Mouse (Mus musculus) mesoderm, embryonic 11.5 days (tissue): ENCODE results near the gene Unc119.

Experiments
- DNase-seq: peaks from one replicate; pipeline ENCODE4 v3.0.0-alpha.2; 2012; ENCODE audit warnings: low read depth, low spot score

Gene Unc119

DNA sequence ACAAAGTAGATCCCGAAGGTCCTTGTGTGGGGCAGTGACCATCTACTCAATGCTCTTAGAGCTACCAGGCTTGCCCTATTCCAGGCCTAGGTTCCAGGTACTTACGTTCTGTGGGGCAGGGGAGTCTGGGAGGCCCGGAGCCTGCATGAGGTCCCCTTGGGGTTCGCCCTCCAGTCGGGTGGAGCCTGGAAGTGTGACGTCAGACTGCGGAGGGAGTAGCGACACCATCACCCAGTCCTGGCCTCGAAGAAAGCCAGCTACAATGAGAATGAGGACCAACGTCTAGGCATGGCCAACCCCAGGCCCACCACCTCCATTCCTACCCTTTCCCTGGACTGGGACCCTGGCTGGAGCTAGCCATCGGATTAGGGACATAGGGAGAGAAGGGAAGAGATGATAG is 28.4 kb downstream of the Unc119 start:
- no peak for DNase-seq

DNA sequence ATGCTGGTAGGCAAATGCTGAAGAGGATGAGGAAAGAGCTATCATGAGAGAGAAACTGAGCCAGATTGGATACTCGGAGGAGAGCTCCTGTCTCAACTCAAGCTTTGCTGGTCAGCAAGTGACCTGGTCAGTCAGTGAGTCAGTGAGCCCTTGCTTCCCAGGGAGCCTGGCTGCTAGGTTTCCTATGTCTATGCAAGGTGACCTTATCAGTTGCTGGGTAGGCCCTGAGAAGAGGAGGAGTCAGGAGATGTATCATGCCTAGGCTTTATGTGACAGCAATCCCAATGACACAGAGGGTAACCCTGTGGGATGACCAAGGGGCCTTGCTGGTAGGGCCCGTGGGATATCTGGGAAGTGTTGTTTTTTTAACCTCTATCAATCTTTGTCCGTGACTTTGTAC is 28.9 kb downstream of the Unc119 start:
- no peak for DNase-seq

- DNase-seq, result no peak
Measured at GRCm38 (mm10) chr11:78372610-78373009, 29.3 kb downstream of the Unc119 start.

- DNase-seq, result no peak
Measured at GRCm38 (mm10) chr11:78374147-78374546, 30.9 kb downstream of the Unc119 start.

DNA sequence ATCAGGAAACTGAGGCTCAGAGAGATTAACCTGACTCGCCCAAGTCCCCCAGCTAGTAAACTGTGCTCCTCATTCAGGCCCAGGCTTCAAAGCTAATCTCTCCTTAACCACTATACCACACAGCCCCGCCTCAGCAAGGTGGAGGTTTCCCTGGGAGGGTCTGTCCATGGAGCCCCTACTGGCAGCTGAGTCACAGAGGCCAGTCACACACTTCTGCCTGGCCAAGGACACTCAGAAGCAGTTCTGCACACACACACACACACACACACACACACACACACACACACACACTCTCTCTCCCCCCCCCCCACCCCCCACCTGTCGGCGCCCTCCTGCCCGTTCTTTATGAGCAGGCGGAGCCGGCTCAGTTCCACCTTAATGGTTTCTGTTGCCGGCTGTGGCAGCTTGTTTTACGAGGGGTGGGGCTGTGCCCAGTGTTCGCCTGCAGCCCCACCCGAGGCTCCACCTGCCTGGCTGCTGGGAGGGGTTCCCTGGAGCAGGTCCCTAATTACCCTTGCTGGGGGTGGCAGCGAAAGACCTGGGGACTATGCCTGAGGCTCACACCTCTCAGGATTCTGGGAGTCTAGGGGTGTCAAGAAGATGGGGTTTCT is 34.4 kb downstream of the Unc119 start:
- no peak for DNase-seq

- no peak for DNase-seq
Measured at GRCm38 (mm10) chr11:78380351-78380750, 37.1 kb downstream of the Unc119 start.

DNA sequence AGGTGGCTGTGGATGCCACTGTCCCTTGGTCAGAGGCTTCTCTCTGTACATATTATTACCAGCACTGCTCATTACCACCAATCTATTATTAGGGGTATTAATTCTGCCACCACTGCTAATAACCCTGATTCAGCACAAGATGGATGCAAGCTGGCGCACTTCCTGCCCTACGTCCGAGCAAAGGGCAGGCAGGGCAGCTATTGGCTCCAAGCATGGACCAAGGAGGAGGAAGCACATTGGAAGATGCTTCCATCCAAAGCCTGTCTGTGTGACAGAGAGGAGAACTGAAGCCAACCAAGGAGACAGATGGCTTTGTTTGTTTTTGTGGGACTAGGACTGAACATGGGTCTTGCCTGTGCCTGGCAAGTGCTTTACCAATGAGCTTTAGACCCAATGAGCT is 37.7 kb downstream of the Unc119 start:
- DNase-seq, result no peak

DNA sequence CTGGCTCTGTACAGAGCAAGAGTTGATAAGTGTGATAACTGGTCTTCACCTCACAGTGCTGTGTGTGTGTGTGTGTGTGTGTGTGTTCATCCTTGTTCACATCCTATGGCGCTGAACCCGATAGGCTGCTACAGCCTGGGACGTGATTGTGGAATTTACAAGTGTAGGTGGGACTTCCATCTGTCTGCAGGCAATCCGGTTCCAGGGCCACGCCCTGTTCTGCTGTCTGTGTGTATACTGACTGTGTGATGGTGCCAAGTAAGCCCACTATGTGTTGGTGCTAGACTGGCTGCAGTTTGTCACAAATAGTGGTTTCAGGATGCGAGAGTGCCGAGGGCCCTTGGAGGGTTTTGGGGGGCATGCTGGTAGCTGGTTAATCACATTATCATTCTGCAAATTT is 39.0 kb downstream of the Unc119 start:
- no peak for DNase-seq

DNA sequence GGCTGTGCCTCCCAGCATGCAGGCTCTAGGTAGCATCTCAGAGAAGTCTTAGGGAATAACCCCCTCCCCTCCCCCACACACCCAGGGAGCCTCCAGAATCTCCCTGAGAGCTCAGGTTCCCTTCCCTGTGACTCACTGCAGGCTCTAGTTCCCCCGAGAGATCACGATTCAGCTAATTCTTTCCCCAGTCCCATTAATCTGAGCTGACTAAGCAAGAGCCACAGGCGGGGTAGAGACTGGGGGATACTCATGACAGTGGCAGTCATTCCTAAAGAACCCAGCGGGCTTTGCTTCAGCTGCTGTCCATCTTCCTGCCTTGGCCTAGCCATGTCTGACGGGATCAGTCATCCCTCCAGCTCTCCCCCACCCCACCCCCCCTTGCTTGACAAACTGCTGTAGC is 39.4 kb downstream of the Unc119 start:
- no peak for DNase-seq

GRCm38 (mm10) chr11:78385776-78386175 is 42.5 kb downstream of the Unc119 start:
- no peak for DNase-seq

GRCm38 (mm10) chr11:78386508-78387043 is 43.3 kb downstream of the Unc119 start, which contains the start of gene Foxn1:
Gene Foxn1 (minus strand): TSS chr11:78386558.
- DNase-seq, result no peak

DNA sequence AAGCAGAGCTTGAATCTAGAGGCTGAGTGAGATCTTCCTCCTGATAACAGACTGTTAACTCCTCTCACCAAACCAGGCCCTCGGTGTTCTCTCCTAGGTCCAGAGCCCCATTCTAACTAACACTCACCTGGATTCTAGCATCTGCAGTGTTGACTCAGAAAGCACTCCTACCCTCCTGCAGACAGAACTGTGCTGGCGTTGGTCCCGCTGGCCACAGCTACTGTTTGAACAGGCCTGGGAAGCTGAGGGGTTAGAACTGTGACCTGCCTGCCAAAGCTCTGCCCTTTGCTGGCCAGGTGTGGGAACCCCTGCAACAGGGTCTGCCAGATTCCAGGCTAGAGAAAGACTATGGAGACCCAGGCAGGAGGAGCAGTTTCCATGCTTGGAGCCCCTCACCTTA is 49.4 kb downstream of the Unc119 start:
- no peak for DNase-seq

- DNase-seq, result no peak
Measured at GRCm38 (mm10) chr11:78396950-78397349, 53.7 kb downstream of the Unc119 start.

- peak; percentile 82 for DNase-seq
Measured at GRCm38 (mm10) chr11:78397397-78397796, 54.1 kb downstream of the Unc119 start.

DNA sequence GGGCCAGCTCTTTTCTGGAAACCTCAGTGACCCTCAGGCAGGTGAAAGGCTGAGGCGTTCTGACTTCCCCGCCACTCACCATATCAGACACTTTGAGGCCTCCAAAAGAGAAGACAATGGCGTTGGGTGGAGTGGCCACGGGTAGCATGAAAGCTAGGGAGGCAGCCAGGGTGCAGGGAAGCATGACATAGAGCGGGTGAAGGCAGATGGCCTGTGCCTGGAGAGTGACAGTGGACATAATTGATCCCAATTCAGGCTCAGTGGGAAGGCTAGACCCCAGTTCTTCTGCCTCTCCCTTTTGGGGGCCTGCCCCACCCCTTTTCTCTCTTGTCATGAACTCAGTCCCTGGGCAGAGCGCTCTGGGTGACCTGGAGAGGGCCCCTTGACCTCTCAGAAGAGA is 54.9 kb downstream of the Unc119 start:
- no peak for DNase-seq
